Mouse (Mus musculus) gastrocnemius, postnatal 10 days (tissue): ENCODE measurements around the gene Ip6k2. TPM values are rescaled to one million over a fixed set of nuclear protein-coding genes. Genes with fewer than 3 reads are reported as not detected.

Source experiments
- DNase-seq: peaks from one replicate; pipeline ENCODE4 v3.0.0; 2021; ENCODE audit warnings: mixed read lengths
- total RNA-seq, 2 experiments: library from RNA; stranded (reverse); gene quantifications; 2 replicates each; pipeline ENCODE4 v1.2.3; 2021

Ip6k2 gene
- total RNA-seq, 2 experiments from 2014 or later = 30.6 to 39.6 TPM

GRCm38 (mm10) chr9:108782836-108783547, 604 bp upstream of the Ip6k2 start:
- DNase-seq = no peak

DNA sequence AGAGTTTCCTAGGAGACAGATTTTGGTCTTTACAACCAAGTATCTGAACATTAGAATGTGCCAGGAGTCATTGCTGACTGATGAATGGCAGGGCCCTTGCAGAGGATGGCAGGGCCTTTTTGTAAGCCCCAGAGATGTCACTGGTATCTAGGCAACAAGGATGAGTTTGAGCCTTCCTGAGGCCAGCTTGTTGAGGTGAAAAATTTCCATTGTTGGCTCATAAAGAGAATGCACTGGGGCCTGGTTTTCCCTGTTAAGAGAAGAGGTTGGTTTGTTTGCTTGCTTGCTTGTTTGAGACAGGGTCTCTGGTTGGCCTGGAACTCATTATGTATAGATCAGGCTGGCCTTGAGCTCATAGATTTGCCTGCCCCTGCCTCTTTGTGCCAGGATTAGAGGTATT, 1.8 kb downstream of the Ip6k2 start:
- DNase-seq = no peak

GRCm38 (mm10) chr9:108786494-108786893, 2.9 kb downstream of the Ip6k2 start:
- DNase-seq = no peak

DNA sequence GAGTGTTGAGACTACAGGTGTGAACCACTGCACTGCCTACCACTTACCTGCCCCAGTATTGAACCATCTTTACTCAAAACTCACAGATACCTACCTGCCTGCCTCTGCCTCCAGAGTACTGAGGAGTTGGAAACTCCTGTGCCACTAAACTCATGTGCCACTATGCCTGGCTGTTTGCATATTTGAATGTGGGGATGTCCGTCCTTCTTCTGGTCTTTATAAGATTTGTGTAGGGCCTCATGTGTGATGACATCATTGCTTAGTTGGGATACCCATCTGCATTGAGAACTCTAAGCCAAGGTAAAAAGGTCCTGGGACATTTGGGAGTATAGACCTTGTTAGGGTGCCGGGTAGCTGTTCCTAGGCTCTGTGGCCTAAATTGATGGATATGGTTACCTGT, 3.5 kb downstream of the Ip6k2 start:
- no peak for DNase-seq

GRCm38 (mm10) chr9:108788713-108789112, 5.1 kb downstream of the Ip6k2 start:
- DNase-seq = no peak

DNA sequence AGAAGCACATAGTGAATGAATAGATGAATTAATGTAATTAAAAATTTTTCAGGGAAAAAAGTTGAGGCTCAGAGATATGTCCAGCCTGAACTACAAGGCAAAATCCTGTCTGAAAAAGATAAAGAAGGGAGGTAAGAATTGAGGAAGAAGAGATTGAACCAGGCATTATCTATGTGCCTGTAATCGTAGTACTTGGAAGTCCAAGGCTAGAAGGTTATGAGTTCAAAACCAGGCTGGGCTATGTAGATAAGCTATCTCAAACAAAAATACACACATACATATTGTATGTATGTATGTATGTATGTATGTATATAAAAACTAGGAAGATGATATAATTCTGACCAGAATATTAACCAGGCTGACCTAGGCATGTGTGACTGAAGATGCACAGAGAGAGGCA, 8.7 kb downstream of the Ip6k2 start:
- no peak for DNase-seq

DNA sequence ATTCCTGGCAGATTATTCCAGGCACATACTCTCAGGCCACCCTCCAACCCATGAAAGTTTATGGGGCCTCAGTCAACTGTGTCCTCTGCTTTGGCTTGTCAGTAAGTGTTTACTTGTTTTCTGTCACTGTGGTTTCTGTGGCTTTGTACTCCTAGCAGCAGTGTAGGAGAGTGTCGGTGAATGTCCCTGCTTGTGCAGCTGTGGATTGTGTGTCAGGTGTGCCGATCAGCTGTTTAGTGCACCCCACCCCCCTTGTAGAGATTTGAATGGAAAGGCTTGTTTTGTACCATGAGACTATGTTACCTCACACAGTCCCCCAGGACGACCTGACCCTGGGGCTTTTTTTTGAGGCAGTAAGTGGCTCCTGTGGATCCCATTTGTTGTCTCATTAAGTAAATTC, 9.1 kb downstream of the Ip6k2 start:
- no peak for DNase-seq

- DNase-seq = no peak
Measured at GRCm38 (mm10) chr9:108795281-108795680, 11.7 kb downstream of the Ip6k2 start.

DNA sequence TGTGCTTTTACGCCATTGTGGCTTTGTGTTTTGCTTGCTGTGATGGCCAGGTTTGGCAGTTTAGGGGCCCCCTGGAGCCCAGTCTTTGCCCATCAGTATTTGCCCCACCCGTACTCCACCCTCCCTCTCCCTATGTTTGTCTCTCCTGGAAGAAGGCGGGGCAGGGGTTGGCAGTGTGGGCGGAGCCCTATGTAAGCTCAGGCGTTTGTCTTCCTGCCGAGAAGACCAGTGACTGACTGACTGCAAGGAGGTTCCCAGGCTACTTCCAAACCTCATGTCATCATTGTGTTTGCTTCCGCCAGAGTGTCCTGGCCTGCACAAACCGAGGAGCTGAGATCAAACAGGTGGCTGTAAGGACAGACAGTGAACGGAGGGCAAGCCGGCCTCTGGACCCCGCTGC, 12.2 kb downstream of the Ip6k2 start:
- no peak for DNase-seq

DNA sequence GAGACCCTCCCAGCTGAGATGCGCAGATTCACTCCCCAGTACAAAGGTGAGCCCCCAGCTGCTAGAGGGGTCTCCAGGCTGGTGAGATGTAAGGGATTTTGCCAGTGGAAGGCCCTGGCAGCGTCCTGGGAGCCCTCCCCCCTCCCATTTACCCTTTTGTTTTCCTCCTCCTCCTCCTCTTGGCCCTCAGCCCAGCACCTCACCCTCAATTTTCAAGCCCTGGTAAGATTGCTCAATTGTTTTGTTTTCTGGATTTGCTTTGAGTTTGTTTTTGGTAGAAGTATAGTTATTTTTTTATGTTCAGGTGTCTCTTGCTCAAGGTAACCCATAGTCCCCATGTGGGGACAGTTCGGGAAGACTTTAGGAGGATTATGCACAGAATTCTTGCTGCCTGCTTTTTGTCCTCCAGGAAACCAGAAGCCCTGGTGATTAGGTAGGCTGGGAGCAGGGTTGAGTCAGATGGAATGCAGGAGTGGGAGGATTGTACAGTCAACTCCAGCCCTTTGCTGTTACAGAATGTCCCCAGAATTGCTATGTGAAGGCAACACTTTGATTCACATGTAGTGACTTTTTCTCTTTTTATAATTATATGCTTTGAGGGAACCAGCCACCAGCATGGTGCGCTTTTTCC, 12.9 kb downstream of the Ip6k2 start:
- DNase-seq = no peak

GRCm38 (mm10) chr9:108797477-108797876, 13.9 kb downstream of the Ip6k2 start:
- no peak for DNase-seq

GRCm38 (mm10) chr9:108798508-108799075, 15.0 kb downstream of the Ip6k2 start:
- no peak for DNase-seq

DNA sequence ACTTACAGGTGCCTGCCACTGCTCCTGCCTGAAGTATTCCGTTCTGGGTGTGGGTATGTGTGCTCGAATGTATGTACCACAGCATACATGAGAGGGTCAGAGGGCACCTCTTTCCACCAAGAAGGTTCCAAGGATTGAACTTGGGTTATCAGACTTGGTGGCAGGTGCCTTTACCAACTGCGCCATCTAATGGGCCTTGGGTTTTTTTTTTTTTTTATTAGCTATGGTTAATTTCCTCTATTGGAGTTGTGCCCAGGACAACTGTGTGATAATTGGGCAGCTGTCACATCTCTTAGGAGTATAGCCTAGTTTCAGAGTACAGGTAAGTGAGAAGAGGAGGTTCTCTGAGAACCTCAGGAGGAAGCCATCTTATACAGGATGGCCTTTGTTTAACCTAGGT, 16.0 kb downstream of the Ip6k2 start:
- DNase-seq = no peak

GRCm38 (mm10) chr9:108805768-108806167, 22.2 kb downstream of the Ip6k2 start:
- no peak for DNase-seq

- DNase-seq = no peak
Measured at GRCm38 (mm10) chr9:108806379-108806778, 22.8 kb downstream of the Ip6k2 start.

DNA sequence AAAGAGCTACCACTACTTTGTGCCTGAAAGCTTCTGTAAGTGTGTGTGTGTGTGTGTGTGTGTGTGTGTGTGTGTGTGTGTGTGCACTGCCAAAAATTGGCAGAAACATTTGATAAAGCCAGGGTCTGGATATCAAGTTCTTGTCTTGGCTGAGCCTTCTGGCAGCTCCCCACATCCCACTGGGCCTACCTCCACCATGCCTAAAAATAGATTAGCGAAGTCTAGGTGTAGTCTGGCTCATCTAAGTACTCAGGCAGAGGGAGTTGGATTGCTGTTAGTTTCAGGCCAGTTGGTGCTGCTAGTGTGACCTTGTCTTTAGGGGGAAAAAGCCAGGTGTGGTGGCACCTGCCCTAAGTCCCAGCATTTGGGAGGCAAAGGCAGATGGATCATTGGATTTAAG, 23.2 kb downstream of the Ip6k2 start:
- DNase-seq = peak; percentile 52

GRCm38 (mm10) chr9:108807674-108808073, 24.1 kb downstream of the Ip6k2 start:
- no peak for DNase-seq

DNA sequence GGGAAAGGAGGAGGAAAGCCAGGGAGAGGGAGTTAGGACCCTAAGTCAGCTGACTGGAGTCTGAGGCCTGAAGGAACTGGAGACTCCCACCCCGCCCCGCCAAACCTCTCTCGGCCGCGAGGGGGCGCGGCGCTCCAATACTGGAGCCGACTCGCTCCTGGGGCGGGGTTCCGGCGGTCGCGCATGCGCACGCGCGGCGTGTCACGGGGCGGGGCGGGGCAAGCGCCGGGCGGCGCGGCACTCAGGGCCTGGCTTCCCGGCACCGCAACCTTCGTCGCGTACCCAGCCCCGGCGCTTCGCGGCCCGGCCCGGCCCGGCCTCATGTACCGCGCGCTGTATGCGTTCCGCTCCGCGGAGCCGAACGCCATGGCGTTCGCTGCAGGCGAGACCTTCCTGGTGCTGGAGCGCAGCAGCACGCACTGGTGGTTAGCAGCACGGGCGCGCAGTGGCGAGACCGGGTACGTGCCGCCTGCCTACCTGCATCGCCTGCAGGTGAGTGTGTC, 24.6 kb downstream of the Ip6k2 start, which contains the start of gene Nckipsd:
Nckipsd (plus strand) TSS at position 206 of the 503 bp plus-strand sequence.
- peak; percentile 99 for DNase-seq

DNA sequence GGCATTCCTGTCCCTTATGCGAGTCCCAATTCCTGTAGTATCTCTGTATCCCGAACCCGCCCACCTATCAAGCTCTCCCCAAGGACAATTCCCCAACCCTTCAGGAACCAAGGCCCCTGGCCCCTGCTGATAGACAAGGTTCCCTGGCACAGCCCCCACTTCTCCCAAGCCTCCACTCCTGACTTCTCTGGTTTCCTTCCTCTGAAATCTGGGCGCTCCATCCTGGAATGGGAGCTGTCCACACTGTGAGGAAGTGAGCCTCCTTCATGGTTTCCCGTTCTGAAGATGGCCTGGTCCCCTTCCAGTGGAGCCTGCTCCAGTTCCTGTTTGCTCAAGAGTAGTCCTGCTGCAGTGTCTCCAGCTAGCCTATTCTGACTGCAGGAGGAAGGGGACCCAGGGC, 25.6 kb downstream of the Ip6k2 start:
- DNase-seq = no peak

DNA sequence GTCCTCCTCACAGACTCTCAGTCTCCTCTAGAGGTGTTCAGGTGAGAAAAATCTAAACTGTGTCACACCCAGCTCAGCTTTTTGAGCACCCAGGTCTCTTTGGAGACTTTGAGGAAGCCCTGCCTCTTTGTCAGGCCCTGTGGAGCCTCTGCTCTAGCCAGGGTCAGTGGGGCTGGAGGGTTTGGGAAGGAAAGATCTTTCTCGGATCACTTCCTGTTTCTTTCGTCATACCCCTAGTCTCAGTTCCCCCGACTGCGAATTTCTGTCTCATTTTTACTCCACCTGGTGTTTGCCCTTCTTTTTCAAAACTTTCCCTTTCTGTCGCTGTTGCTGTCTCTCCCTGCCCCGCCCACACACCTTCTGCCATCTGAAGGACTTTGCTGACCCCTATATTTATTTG, 26.1 kb downstream of the Ip6k2 start:
- DNase-seq = no peak

GRCm38 (mm10) chr9:108810516-108810915, 26.9 kb downstream of the Ip6k2 start:
- no peak for DNase-seq

- no peak for DNase-seq
Measured at GRCm38 (mm10) chr9:108815557-108815956, 32.0 kb downstream of the Ip6k2 start.

DNA sequence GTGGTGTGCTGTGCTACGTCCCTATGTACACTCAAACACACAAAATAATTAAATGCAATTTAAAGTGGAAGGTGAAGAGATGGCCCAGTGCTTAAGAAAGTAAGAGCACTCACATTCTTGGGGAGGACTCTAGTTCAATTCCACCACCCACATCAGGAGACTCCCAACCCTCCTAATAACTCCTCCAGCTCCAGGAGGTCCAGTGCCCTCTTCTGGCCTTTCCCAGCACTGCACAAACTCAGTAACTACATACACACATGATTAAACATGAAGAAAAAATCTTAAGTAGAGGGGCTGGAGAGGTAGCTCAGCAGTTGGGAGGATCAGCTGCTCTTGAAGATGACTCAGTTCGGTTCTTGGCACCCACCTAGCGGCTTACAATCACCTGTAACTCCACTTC, 35.9 kb downstream of the Ip6k2 start:
- DNase-seq = peak; percentile 67

- no peak for DNase-seq
Measured at GRCm38 (mm10) chr9:108820077-108820476, 36.5 kb downstream of the Ip6k2 start.
